Mouse (Mus musculus) spleen, adult 2 months (tissue): ENCODE data around the gene Gba2.

Experiments
- CTCF ChIP-seq: fragments of 200-500 bp; IDR thresholded peaks from 2 replicates; pipeline ENCODE4 v1.5.1; 2011; ENCODE audit warnings: mild to moderate bottlenecking, inconsistent platforms; ENCODE audit not compliant: insufficient read depth, insufficient read length, insufficient replicate concordance; ENCODE audit errors: extremely low read depth
- POLR2A ChIP-seq: fragments of 200-500 bp; IDR thresholded peaks from 2 replicates; pipeline ENCODE4 v1.6.1; 2011; ENCODE audit warnings: low read depth, low read length, inconsistent platforms

- TF ChIP-seq POLR2A (no peak), CTCF (no peak)
These were observed 58.7 kb downstream of the Gba2 start for GRCm38 (mm10) chr4:43519956-43520355.
